Mouse (Mus musculus) olfactory bulb, adult 2 months (tissue): ENCODE measurements around the gene Il18. TPM values are rescaled to one million over a fixed set of nuclear protein-coding genes. Genes with fewer than 3 reads are reported as not detected.
A peak's percentile ranks its signal among the peaks of the same experiment; 100 is the strongest.
"Not testable (repeated sequence)": the region's sequence is repeated elsewhere in the genome, so short reads cannot be mapped to it uniquely, and the experiment has no call there.

Experiments
- H3K27ac ChIP-seq: fragments of 200-500 bp; 2 replicates; pipeline ENCODE4 v1.5.1; 2012; ENCODE audit warnings: low read depth, low read length; ENCODE audit not compliant: insufficient read depth
- H3K4me1 ChIP-seq: fragments of 200-500 bp; 2 replicates; pipeline ENCODE4 v1.6.1; 2012; ENCODE audit warnings: low read length; ENCODE audit not compliant: control insufficient read depth, insufficient read depth
- H3K4me3 ChIP-seq: fragments of 200-500 bp; 2 replicates; pipeline ENCODE4 v1.5.1; 2012; ENCODE audit warnings: mild to moderate bottlenecking, low read depth, low read length, moderate library complexity; ENCODE audit not compliant: insufficient read depth
- CTCF ChIP-seq: fragments of 200-500 bp; IDR thresholded peaks from 2 replicates; pipeline ENCODE4 v1.5.1; 2012; ENCODE audit warnings: low read depth, mild to moderate bottlenecking, low read length, moderate library complexity; ENCODE audit not compliant: insufficient read depth
- POLR2A ChIP-seq: fragments of 200-500 bp; IDR thresholded peaks from 2 replicates; pipeline ENCODE4 v1.6.1; 2012; ENCODE audit warnings: mild to moderate bottlenecking, low read depth, low read length, moderate library complexity; ENCODE audit not compliant: insufficient read depth
- WGBS: fragments of 180-500 bp; shearing (Covaris S2); methylation state at CpG from one replicate; pipeline ENCODE4 v1.1.7; 2018; 5-methylcytosine and 5-hydroxymethylcytosine counted together
- polyA plus RNA-seq: library from polyadenylated mRNA; stranded (reverse); fragments of >200 nt; gene quantifications from 2 replicates; pipeline ENCODE4 v1.2.4, GENCODE M21; 2012; ENCODE audit warnings: low replicate concordance; ENCODE audit not compliant: missing spikeins, insufficient read depth, insufficient read length

Gene Il18
- polyA plus RNA-seq, 1 experiment = not detected

GRCm38 (mm10) chr9:50616161-50616560, 61.5 kb downstream of the Il18 start:
- Histone ChIP-seq H3K4me1 (no peaks in the 10 kb centered on the region), H3K4me3 (peak overlapping the region; percentile 87), H3K27ac (no peak overlapping the region)
- no peak for TF ChIP-seq POLR2A
- TF ChIP-seq CTCF = no peak
- WGBS = 31% methylated on average over 11 of the region's 11 CpGs

- TF ChIP-seq CTCF (no peak), POLR2A (no peak)
- Histone ChIP-seq H3K4me3 (peak within 1 kb of the TSS; percentile 87), H3K27ac (peak within 1 kb of the TSS; percentile 86), H3K4me1 (no peaks in the 10 kb centered on the region)
- under 1% methylated on average over 81 of the region's 81 CpGs for WGBS
Measured at GRCm38 (mm10) chr9:50616766-50617603, 62.4 kb downstream of the Il18 start, which contains the start of the genes Pih1d2 and Nkapd1. Gene Pih1d2, plus strand, starts transcription at chr9:50617321. Gene Nkapd1, minus strand, starts transcription at chr9:50617464.

- 60% methylated on average over 9 of the region's 9 CpGs for WGBS
- H3K4me3 ChIP-seq = no peak overlapping the region
- H3K4me1 ChIP-seq = no peaks in the 10 kb centered on the region
- no peak for TF ChIP-seq CTCF
- no peak for TF ChIP-seq POLR2A
- H3K27ac ChIP-seq = no peak overlapping the region
Measured at GRCm38 (mm10) chr9:50617794-50618330, 63.2 kb downstream of the Il18 start.

- H3K4me3 ChIP-seq, H3K4me1 ChIP-seq, H3K27ac ChIP-seq: not testable (repeated sequence)
- WGBS = 86% methylated on average over 6 of the region's 8 CpGs
Measured at GRCm38 (mm10) chr9:50630903-50631302, 76.3 kb downstream of the Il18 start.

Other genes with a start within 250 kb of the Il18 start
- not detected in 2 replicates for gene Rpl10-ps3, start 209.9 kb upstream of the Il18 start, polyA plus RNA-seq
- gene Plet1, start 60.3 kb upstream of the Il18 start, polyA plus RNA-seq = not detected in 2 replicates
- not detected in 2 replicates for gene Pts, start 26.1 kb upstream of the Il18 start, polyA plus RNA-seq
- not detected in 2 replicates for gene Bco2, start 354 bp downstream of the Il18 start, polyA plus RNA-seq
- gene Tex12, start 6.5 kb downstream of the Il18 start, polyA plus RNA-seq = not detected in 2 replicates
- gene Sdhd, start 49.0 kb downstream of the Il18 start, polyA plus RNA-seq = not detected in 2 replicates
- not detected in 2 replicates for gene Timm8b, start 49.1 kb downstream of the Il18 start, polyA plus RNA-seq
- not detected in 2 replicates for gene Pih1d2, start 62.5 kb downstream of the Il18 start, polyA plus RNA-seq
- gene Nkapd1, start 62.6 kb downstream of the Il18 start, polyA plus RNA-seq = not detected in 2 replicates
- not detected in 2 replicates for gene Dlat, start 105.0 kb downstream of the Il18 start, polyA plus RNA-seq
- not detected in 2 replicates for gene Dixdc1, start 184.7 kb downstream of the Il18 start, polyA plus RNA-seq
- gene 2310030G06Rik, start 191.7 kb downstream of the Il18 start, polyA plus RNA-seq = not detected in 2 replicates
- gene Cryab, start 196.5 kb downstream of the Il18 start, polyA plus RNA-seq = not detected in 2 replicates
- not detected in 2 replicates for gene Hspb2, start 197.5 kb downstream of the Il18 start, polyA plus RNA-seq
- not detected in 2 replicates for gene Fdxacb1, start 213.4 kb downstream of the Il18 start, polyA plus RNA-seq
- not detected in 2 replicates for gene Alg9, start 220.2 kb downstream of the Il18 start, polyA plus RNA-seq
- not detected in 2 replicates for gene 1110032A03Rik, start 220.7 kb downstream of the Il18 start, polyA plus RNA-seq